Mouse (Mus musculus) brain, adult 2 months (tissue): Measurements from ENCODE around the gene Kdsr.
A peak's percentile ranks its signal among the peaks of the same experiment; 100 is the strongest.
"Not testable (repeated sequence)": the region's sequence is repeated elsewhere in the genome, so short reads cannot be mapped to it uniquely, and the experiment has no call there.

Experiments
- DNase-seq: peaks from one replicate; pipeline ENCODE4 v3.0.0; 2011; ENCODE audit warnings: low read depth, low spot score

The Kdsr gene

DNA sequence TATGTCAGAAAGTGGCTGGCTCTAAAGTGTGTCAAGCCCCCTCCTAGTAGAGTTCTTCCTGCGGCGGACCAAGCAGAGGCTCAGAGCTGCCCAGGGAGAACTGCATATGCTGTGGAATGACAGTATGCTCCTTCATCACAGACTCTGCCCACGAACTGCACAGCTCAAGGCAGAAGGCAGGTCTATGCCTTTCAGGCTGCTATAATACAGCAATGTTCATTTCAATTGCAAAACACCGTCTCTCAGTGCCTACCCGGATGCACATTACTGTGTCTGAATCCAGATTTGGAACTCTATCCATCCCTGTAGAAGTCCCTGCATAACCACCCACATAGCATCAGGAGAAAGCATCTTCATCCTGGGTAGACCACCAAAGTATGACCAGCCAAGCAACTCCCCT, 19.7 kb downstream of the Kdsr start:
- DNase-seq, result peak; percentile 16

DNA sequence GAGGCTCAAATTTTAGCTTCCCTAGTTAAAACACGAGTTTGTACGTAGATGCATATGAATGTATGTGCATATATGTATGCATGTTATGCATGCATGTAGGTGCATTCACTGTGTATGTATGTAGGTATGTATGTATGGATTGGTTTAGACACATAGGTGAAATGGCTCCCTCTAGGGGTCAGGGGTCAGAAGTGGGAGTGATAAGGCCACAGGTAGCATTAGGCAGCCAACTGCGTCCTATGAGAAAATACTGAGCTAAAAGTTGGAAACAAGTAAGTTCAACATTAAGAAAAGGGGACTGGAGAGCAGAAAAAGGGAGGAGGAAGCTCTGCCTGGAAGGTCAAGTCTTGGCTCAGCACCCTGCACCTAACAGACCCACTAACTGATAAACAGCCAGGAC, 21.4 kb downstream of the Kdsr start:
- DNase-seq, result peak; percentile 43

DNA sequence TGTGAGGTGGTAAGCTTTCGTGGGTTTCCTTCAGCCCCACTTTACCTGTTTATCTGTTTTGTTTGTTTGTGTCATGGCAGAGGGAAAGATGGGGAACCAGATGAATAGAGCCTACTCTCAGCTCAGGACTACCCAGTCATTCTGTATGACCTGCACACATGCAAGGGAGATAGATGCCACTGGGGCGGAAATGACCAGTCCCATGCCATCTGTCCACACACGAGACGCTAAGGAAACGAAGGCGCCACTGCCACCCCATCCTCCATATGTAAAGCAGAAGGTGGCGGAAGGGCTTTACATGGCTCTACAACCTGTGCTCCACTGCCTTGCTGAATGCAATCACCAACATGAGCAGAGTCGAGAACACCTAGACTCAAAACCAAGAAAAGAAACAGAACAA, 23.3 kb downstream of the Kdsr start:
- DNase-seq, result no peak

DNA sequence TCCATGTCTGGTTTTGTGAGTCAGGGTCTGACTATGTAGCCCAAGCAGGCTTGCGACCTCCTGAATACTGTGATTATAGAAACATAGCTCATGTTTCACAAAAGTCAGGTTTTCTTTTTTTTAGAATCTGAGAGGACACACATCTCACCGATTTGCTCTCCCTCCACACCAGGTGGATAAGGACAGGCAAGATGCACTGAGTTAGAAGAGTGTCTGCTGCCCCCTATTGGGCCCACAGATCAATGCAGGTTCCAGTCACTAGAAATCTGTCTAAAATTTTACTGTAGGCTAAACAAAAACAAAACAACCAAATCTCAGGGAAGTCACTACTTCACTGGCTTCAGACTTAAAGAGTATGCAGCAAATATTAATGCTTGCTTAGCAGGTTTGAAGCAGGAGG, 23.9 kb downstream of the Kdsr start:
- DNase-seq, result peak; percentile 75

DNA sequence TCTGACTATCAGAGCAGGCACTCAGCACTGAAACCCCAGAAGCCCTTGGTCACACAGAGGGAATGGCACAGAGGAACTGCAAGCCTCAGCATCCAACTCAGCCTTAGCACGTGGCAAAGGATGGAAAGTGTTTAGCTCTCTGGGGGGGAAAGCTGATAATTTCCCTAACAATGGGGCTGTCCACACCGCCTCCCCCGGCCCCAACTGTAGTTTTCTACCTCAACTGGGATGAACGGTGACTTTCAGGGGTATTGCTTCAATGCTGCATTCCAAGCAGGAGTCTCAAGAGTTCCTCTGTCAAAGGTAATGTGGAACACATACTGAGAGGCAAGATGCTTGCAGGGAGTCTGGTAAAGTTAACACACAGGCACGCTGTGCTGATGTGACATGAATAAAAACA, 37.5 kb downstream of the Kdsr start:
- no peak for DNase-seq

DNA sequence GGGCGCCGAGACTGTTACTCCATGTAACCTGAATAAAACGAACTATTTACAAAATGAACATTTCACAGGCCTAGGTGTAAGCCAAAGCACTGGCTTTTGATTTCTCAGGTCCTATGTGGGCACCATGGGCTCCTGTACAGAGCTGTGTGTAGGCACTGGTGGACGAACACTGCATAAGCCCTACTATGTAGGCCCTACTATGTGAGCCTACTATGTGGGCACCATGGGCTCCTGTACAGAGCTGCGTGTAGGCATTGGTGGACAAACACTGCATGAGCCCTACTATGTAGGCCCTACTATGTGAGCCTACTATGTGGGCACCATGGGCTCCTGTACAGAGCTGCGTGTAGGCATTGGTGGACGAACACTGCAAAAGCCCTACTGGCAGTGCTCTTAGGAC, 41.8 kb downstream of the Kdsr start:
- not testable (repeated sequence) for DNase-seq

DNA sequence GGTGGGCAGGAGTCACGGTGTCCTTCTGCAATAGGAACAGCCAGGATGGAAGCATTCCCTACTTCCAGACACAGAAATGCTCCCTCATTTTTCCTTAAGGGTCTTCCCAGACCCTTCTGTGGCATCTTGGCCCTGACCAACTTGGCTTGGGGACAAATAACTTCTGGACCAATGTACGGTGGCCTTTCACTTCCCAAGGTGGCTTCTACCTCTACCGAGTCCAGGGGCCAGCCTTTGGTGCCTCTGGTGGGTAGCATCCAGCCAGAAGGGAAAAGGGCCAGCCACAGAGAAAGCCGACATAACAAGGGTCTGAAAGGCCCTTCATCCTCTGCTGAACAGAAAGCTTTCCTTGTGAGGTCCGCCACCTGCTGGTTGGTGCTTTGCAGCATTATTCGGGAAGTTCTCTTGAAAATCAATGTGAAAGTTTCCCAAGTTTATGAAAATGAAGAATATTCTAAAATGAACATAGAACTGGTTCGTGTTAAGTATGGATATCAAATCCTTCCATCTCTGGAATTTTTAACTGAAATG, 42.4 kb downstream of the Kdsr start:
- DNase-seq, result peak; percentile 85

DNA sequence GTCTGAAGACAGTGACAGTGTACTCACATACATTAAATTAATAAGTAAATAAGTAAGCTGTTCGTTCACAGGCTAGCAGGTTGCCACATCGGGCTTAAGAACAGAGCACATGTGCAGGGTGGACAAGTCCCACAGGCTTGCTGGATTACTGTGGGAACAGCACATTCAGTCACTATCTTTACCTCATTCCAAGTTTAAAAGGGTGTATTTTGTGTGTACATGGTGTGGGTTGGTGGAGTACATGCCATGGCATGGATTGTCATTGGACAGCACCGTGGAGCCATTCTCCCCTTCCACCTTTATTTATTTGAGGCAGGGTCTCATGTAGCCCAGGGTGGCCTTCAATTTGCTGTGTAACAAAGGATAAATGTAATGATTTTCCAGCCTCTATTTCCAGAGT, 43.4 kb downstream of the Kdsr start:
- DNase-seq, result no peak

DNA sequence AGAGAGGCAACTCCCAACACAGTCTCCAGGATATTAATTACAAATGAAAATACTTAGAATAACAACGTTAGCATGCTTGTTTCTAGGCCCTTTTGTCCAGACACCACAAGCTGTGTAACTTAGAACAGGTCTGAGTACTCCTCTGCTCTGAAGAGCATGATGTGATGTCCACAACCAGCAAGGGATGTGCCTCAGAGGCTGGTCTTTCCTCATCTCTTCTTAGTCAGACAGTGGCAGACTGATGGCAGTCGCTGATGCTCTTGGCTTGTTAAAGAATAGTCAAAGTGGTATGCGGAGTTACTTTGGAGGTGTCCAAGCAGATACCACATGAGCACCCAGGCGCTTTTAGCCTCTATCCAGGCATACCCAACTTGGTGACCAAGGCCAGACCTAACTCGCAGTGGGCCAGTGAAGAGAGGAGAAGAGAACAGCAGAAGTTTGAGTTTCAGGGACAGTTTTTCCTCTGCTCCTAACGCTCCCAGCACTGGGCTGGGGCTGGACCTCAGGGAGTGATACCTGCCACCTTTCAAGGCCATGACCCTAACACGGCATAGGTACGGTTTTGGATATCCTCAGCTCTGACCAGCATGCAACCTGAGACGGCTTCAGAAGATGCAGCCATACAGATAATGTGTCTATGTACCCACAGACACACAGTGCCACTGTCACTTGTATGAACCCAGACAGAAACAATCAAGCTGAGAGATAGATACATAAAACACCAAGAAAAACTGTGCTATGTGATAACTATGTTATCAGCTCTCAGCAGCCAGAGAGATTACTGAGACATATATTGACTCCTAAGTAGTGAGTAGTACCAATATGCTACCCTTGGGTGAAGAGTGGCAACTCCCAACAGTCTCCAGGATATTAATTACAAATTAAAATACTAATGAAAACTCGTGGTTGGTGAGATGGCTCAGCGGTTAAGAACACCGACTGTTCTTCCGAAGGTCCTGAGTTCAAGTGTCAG, 44.1 kb downstream of the Kdsr start:
- DNase-seq, result no peak

DNA sequence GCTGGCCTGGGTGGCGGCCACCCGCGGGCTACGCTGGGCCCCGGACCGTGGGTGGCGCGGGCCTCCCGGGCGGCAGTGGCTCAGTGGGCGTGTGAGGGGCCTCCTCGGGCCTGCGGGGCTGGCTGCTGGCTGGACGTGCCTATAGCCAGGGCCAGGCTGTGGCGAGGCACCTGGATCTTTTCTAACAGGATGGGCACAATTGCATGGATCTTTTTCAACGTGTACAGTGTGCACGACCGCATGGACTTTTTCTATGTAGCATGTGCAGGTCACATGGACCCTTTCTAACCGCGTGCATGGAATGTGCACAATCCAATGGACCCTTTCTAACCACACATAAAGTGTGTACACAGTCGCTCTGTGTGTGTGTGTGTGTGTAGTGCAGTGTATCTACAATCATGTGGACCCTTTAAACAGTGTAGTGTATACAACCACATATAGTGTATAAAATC, 45.0 kb downstream of the Kdsr start:
- no peak for DNase-seq

DNA sequence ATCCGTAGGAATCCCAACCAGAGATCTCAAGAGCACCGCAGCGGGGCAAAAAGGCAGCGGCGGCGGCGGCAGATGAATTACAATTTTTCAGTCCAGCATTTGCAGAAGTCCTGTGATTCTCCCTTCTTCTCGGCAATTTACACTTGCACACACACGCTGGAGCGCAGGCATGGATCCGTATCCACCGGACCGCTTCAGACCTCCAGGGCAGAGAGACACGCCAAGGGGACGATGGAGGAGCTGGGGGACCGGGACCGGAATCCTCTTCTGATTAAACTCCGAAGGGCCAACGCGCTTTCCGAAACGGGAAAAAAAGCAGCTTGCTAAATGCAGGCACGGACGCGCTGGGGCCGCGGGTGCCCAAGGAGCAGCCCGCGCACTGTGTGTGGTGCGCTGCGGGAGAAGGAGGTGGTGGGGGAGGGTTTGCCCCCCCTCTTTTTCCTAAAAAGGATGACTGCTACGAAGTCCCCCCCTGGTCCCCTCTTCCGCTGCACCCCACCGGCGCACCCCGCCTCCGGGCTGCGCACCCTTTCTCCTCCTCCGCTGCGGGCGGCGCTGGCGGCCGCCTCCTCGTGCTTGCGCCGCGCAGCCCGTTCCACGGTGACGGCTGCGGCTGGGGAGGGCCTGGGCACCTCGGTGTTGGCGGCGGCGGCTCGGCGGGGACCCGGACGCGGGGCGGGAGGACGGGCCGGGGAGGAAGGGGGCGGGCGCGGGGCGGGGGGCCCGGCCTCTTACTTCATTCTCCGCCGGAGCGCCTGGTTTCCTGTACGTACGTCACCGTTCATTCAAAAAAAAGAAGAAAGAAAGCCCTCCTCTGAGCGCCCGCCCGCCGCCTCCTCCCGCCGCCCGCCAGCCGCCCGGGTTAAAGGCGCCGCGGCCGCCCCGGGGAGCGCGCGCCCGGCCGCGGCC, 45.7 kb downstream of the Kdsr start, which contains the start of gene Bcl2:
TSS of gene Bcl2 (minus strand) at position 654 of the 909 bp plus-strand sequence.
- peak; percentile 82 for DNase-seq

DNA sequence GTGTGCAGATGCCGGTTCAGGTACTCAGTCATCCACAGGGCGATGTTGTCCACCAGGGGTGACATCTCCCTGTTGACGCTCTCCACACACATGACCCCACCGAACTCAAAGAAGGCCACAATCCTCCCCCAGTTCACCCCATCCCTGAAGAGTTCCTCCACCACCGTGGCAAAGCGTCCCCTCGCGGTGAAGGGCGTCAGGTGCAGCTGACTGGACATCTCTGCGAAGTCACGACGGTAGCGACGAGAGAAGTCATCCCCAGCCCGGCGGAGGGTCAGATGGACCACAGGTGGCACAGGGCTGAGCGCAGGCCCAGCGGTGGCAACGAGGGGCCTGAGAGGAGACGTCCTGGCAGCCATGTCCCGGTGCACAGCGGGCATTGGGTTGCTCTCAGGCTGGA, 47.2 kb downstream of the Kdsr start:
- DNase-seq, result peak; percentile 72

DNA sequence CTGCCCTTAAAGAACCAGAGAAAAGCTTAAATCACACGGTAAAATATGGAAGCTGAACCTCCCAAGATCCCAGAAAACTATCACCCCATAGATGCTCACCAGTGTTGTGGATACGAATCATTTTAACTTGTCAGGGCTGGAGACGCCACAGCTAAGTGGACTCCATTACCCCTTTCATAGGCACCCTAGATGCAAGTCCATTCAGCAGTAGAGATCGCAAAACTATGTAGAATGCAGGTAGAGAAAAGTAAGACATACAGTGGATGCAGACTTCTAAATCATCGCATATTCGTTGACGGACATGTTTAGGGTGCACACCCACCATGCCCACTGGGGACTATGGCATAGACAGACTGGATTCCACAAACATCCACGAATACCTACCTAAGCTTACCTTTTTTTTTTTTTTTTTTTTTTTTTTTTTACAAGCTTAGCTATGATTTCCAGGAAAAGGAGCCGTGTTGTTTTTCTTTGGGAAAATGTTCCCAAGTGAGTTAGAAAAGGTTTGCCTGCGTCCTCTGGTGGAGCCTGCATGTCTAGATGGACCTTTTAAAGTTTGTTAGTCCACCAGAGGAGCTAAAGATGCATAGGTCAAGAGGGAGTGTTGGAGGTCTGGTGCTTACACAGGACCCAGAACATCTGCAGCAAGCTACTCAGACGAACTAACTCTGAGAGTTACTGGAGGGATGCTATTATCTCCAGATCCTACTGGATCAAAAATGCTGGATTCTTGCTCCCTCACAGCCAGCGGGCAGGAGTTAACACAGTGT, 48.0 kb downstream of the Kdsr start:
- no peak for DNase-seq

DNA sequence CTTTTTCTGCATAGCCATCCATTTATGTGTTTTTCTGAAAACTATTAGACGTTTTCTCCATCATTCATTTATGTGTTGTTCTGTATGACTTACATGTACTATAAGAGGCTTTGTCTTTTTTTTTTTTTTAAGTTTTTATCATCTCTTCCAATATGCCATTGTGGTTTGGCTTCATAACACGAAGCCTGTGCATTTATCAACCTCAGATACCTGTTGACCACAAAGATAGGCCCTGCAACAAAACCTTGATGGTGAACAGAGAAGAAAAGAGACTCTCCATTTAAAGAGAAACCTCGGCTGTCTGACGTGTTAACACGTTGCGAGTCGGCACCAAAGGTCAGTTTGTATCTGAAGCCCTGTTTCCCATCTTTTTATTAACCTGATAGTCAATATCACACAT, 49.3 kb downstream of the Kdsr start:
- no peak for DNase-seq

DNA sequence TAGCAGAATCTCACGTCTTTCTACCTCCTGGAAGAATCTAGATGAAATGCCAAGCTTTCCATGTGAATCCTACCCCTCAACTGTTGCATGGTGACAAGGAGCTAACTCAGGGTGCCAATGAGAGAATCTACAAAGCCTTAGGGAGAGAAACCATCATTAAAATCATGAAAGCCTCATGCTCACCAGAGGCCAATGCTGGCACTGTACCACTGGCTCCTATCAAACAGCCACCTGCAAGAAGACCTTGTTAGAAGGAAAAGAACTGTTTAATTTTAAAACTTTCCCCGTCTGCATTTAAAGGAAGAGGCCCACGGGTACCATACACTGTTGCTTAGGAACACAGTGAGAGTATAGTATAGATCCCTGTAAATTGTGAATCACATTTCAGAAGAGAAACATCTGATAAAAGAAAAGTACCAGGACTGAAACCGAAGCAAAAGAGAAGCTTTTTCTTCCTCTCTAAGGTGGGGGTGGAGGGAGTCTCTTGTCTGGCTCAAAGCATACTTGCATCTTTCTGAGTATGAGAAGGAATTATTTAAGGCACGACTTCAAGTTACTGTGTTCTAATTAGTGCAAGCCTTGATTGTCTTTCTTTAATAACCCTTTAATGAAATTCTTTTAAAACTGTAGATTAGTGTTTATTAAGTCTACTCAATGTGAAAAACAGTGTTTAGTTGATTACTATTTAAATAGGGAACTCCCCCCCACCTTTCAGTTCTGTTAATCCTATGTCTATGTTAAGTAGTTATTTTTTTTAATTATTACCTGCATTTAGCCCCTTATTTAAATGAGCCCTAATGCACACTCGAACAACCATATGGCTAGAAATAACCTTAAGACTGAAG, 52.3 kb downstream of the Kdsr start:
- no peak for DNase-seq

DNA sequence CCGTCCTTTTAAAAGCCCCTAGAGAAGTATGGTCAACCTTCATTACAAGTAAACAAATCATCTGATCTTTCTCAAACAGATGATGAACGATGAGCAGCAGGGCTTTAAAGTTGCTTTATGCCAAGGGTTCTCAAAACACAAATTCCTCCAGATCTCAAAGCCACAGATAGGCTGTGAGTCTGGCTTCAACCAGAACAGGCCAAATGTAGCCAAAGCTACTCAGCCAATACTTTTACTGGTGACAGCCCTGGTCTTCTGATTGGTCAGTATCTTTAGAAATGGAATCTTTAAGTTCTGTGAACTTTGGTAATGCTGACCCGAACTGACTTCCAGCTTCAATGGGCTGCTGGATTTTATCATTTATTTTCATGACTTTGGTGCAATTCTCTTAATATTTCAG, 56.3 kb downstream of the Kdsr start:
- DNase-seq, result no peak

DNA sequence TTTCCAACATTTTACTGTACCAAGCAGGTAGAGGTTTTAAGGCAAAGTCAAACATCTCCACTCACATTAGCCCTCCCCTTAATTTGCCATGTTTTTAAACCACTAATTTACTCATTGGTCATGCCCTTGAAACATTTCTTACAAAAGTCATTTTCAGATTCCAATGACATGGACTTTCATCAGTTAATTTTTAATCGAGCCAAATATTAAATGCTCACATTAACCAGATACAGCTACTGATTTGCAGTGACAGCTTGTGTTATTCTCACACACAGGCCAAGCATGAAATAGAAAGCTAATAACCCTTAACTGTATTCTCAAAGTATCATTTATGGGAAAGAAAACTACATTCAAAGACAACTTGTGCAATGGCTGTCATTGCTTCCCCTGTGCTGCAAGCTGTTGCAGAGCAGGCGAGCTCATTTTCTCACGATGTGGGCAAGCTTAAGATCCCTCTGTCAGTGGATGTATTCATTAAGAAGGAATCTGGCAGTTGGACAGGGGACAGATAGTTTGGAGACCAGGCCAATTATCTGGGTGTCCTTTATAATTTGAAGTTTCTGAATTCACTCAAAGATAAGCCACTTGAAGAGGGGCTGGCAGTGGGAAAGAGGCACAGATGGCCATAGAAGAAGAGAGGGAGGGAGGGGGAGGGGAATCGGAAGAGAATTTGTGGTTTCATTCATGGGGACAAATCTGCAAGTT, 56.9 kb downstream of the Kdsr start:
- peak; percentile 68 for DNase-seq

DNA sequence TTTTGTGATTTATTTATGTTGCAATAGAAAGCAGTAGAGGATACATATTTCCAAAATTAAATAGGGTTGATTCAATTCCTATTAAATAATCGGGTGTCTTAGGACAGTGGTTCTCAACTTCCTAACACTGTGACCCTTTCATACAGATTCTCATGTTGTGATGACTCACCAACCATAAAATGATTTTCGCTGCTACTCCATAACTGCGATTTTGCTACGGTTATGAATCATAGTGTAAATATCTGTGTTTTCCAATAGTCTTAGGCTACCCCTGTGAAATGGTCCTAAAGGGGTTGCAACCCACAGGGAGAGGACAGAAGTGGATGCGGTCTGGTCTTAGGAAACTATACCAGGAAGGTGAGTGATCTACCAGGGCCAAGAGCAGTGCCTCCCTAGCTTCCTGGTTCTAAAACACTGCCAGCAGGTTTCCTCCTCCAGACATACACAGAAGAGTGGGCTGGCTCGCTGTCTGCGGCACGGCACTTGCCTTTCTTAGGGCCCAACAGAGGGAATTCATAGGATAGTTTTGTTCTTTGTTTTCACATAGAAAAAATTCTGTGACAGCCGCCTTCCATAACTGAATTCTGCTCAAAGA, 58.9 kb downstream of the Kdsr start:
- DNase-seq, result peak; percentile 43

DNA sequence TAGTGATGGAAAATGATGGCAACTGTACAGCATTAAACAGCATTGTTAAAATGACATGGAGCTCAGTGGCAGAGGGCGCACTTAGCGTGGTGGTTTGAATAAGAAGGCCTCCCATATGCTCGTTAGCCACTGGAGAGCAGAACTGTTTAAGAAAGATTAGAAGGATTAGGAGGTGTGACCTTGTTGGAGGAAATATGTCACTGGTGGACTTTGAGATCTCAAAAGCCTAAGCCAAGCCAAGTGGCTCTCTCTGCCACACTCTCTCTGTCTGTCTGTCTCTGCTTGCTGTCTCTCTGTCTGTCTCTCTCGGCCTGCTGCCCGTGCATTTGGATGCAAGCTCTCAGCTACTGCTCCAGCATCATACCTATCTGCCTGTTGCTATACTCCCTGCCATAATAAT, 63.1 kb downstream of the Kdsr start:
- no peak for DNase-seq
